Mouse (Mus musculus) urinary bladder, adult 18-20 months (tissue): ENCODE data around the gene Wipi1.

ENCODE experiments used
- DNase-seq, 2 experiments: peaks; one replicate each; pipeline ENCODE4 v3.0.0; 2022; ENCODE audit warnings: low spot score in 2 of 2, mixed read lengths in 2 of 2

Wipi1 gene

DNA sequence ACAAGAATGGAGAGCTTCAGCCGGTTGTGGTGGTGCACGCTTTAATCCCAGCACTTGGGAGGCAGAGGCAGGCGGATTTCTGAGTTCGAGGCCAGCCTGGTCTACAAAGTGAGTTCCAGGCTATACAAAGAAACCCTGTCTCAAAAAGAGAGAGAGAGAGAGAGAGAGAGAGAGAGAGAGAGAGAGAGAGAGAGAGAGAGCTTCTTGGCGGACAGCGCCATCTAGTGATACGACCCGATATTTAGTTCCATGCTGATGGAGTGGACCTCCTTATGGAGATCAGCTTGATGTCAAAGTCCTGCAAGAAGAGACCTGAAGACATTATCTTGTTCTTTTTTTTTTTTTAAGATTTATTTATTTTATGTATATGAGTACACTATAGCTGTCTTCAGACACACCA is 7.3 kb upstream of the Wipi1 start:
- DNase-seq: peak in 1 of 2 experiments; percentile 37

DNA sequence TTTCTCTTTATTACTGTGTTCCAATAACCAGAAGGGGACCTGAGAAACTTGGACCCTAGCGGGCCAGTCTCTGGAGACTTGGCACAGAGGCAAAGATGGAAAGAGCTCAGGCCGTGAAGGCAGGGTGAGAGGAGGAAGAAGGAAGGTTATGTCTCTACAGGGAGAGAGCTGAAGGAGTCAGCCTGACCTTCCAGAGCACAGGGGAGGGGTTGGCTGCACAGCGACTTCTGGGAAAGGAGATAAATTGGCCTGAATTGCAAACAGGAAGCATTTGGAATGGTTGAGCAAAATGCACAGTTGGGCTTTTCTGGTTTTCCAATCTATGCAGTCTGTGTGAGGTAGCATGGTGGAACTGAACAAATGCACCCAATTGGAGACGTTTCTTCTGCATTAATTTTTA is 5.0 kb upstream of the Wipi1 start:
- DNase-seq: no peak

GRCm38 (mm10) chr11:109616352-109616751 is 4.6 kb upstream of the Wipi1 start:
- no peak for DNase-seq

DNA sequence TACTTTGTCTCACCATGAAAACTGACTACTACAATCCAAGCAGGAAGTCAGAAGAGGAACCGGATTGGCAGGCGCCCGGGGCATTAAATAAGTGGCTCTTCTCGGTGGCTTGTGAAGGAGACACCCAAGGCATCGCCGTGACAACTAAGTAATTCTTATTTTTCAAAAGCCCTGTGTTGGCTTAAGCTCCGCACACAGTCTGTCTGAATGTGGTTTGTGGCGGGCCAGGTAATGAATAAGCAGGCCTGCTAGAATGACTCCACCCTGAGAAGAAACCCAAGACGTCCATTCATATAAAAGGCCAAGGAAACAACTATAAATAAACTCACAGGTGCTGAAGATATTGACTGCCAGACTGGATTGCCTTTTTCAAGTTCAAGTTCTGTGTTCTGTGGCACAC is 3.5 kb upstream of the Wipi1 start:
- DNase-seq: no peak

- DNase-seq: no peak
Measured at GRCm38 (mm10) chr11:109612871-109613529, 1.2 kb upstream of the Wipi1 start.

GRCm38 (mm10) chr11:109610795-109611302 is 918 bp downstream of the Wipi1 start:
- DNase-seq: no peak

DNA sequence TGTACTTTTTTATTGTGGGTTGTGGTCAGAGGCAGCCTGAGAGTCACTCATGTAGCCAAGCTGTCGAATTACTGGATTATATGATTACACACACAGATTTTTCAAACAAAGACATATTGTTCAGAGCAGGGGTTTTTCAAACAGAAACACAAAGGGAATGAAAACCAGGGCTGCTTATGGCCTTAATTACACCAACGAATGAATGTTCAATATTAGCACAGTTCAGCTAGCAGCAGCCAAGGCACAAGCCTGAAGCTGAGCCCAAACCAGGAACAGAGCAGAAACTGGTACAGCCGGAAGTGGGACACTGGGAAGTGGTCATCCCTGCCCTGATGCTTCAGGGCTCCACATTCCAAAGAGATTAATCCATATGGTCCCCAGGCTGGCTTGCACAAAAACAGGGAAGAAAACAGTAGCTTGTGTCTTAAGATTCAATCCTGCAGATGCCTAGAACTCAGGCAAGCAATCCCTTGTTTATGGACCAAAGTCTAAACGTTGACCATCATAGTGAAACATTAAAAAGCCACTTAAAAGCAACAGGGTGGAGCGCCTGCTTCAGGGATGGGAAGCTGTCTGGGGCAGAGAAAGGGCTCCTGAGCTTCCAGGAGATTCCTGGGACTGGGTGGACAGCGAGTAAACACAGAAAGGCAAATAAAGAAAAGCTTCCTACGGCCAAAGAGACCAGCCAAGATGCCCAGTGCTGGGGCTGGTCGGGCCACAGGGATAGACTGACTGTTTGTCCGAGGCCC is 1.5 kb downstream of the Wipi1 start:
- DNase-seq: peak in 1 of 2 experiments; percentile 21

- DNase-seq: no peak
Measured at GRCm38 (mm10) chr11:109608976-109609625, 2.7 kb downstream of the Wipi1 start.

GRCm38 (mm10) chr11:109607600-109607999 is 4.2 kb downstream of the Wipi1 start:
- no peak for DNase-seq

DNA sequence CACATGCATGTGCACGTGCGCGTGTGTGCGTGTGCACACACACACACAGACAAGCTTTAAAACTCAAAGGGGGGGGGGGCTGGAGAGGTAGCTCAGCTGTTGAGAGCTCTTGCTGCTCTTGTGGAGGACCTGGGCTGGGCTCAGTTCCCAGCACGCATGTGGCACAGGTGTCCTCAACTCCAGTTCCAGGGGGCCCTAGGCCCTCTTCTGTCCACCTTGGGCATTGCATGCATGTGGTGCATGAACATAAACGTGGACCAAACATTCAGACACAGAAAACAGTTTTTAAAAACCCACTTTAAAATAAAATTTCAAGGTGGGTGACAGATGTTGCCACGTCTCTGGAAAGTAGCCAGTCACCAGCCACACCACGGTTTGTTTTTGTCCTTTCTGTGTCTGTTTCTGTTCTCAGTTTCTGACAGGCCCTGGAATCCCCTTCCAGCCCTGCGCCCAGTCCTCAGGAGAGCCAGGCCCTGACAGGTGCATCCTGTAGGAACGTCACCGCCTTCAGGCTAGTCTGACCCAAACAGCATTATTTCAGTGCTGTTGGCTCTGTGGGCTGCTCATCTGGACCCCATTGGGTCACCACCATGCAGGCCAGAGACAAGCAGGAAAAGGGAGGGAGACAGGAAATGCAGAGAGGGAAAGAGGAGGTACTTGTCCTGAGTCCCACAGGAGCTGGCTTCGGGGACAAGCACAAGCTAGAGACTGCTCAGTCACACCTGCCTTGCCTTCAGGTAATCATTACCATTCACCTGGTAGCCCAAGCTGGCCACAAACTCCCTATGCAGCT is 12.8 kb downstream of the Wipi1 start:
- no peak for DNase-seq

DNA sequence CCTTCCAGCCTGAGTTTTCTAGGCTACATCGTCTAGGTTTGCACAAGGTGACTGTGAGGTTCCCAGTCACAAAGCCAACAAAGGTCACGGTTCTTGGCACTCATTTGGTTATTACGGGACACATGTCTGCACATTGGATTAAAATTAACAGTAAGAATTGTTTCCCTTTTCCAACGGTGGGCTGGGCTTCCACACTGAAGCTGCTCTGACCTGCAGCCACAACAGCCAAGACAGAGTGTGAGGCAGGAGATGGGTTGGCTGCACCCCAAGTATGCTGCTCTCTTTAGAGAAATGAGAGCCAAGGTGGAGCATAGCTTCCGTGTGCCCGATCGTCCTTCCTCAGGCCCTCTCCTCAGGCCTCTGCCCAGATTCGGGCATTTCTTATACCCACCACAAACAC is 17.0 kb downstream of the Wipi1 start:
- DNase-seq: no peak

GRCm38 (mm10) chr11:109593200-109593981 is 18.4 kb downstream of the Wipi1 start:
- DNase-seq: no peak

DNA sequence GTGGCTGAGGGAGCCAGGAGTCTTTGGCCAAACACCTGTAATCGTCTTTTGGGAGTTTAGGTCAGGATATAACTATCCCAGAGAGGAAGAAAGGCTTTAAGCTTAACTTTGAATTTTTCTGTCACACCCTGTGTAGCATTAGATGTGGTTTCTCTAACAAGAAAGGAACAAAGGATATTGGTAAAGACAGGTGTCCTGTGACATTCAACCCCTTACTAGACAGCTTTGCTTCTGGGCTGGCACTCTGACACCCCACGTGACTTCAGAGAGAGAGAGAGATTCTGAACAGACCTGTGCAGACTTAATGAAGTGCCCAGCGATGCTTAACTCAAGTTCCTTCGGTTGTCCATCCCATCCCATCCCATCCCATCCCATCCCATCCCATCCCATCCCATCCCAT is 20.3 kb downstream of the Wipi1 start:
- DNase-seq: no peak

DNA sequence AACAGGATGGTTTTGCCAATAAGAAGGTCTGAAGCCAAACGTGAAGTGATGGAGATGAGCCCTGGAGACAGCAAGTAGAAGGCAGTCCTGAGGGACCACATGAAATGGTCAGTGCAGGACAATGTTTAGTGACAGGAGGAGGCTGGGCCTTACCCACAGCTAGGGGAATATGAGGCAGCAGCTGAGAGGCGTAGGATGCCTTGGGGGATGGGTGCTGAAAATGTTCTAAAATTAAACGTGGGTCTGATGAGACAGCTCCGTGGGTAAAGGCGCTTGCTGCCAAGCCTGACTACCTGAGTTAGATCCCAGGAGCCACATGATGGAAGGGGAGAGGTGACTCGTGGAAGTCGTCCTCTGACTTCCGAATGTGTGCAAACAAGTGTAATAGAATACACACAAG is 21.8 kb downstream of the Wipi1 start:
- DNase-seq: no peak

DNA sequence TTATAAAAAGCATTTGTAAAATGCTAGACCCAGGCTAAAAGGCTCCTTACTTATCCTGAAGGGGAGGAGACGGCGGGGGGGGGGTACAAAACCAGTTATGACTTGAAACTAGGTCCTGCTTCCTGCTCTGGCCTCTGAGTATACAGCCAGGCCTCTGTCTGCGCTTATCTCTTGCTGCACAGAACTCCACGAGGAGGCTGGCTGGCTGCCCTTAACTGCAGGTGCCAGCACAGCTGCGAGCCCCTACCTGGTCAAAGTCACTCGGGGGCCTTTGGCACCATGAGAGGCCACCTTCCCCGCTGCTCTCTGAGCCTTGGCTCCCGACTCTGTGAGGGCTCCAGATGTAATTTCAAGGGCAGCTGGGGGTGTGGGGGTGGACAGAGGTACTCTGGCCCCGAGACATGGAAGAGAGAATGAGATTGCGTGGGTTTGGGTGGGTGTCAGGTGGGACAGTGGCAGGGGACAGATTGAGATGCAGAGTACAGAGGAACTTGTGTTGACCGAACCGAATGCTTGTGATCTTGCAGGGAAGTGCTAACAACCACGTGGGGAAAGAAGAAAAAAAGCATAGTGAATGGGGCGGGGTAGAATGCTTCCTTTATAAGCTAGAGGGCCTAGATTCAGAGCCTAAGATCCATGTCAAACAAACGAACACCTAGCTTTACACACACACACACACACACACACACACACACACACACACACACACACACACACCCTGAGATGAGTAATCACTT is 24.0 kb downstream of the Wipi1 start:
- DNase-seq: peak in 1 of 2 experiments; percentile 16

DNA sequence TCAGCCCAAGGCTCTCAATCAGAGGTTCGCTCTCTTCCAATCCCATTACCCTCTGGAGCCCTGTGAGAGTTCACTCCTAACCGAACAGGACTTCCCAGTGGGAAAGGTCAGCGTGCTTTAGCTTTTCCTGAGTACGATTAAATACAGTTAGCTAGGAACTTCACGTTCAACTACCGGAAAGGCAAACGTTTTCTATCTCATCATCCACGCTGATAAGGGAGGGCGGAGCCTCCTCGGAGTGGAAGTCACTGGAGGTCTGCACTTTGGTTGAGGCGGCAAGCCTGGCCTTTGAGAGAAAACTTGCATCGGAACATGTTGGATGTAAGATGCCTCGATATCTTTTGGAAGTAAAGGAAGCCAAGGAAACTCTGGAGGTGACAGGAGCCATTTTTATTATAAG is 24.7 kb downstream of the Wipi1 start:
- DNase-seq: no peak

- DNase-seq: no peak
Measured at GRCm38 (mm10) chr11:109586424-109586823, 25.3 kb downstream of the Wipi1 start.

DNA sequence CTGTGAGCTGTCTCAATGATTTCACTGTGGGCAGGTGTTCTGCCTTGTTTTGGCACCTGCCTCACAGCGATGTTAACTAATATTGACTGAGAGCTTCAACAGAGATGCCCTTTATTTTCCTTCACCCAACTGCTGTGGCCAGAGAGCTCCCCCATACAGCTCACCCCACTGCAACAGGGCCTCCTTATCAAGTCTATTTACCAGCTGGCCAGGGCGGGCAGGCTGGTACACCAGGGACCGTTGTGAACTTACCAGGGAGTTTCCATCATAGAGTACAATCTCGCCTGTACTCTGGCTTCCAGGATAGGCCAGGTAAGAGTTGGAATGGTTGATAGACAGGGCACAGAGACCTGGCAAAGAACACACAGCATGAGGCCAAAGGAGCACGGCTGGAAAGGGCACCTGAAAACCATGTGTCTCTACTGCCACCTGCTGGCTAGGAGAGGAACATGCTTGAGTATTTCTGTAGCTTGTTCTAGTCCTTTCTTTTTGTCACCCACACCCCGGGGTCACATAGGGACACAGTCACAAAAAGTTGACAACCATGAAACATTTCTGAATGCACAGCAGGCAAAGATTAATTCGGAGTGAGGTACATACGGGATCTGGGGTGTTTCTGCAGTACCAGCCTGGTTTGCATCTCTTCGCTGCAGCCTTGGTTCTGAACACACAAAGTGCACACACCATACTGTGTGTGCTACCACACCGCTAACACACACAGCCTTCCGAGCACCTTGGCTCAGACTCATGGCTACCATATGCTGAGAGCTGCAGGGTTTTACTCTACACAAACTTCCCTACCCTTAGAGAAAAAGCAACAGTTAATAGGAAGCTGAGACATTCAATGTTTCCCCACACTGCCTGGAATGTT is 26.7 kb downstream of the Wipi1 start:
- peak; percentile 43 to 59 for DNase-seq

DNA sequence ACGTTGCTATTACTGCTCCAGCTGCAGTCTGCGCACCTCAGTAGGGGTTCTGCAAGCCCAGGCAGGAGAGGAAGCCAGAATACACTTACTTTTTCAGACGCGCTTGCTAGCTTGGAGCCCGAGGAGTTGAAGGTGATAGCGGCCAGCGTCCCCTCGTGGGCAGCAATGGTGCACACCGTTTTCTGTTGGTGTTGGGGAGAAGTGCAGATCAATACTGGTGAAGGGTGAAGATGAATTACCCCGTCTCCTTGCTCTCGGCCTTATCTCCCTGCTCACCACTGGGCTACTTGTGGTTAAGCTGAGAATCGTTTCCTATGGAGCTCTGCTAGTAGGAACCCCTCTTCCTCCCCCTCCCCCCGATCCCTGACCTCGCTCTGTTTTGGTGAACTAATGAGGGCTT is 27.8 kb downstream of the Wipi1 start:
- DNase-seq: no peak
